Mouse (Mus musculus) midbrain, embryonic 14.5 days (tissue): Measurements from ENCODE around the gene Ube2k. TPM values are rescaled to one million over a fixed set of nuclear protein-coding genes. Genes with fewer than 3 reads are reported as not detected.
A peak's percentile ranks its signal among the peaks of the same experiment; 100 is the strongest.
"Not testable (repeated sequence)": the region's sequence is repeated elsewhere in the genome, so short reads cannot be mapped to it uniquely, and the experiment has no call there.

Experiments used
- ATAC-seq: fragments of 200-750 bp; cut with Nextera tagmentation; 2 replicates; pipeline ENCODE4 v1.8.0; 2017; ENCODE audit warnings: moderate number of reproducible peaks, moderate library complexity; ENCODE audit not compliant: low FRiP score, low TSS enrichment
- DNase-seq: peaks from one replicate; pipeline ENCODE4 v3.0.0-alpha.2; 2015
- H3K27ac ChIP-seq: fragments of 300-500 bp; sonication (generic); replicated peaks from 2 replicates; pipeline ENCODE4 v1.5.1; 2014; ENCODE audit warnings: mild to moderate bottlenecking, low read depth, low read length, moderate library complexity
- H3K27me3 ChIP-seq: fragments of 300-500 bp; sonication (generic); 2 replicates; pipeline ENCODE4 v1.6.1; 2014; ENCODE audit warnings: low read length, control low read depth, mixed read lengths; ENCODE audit not compliant: control insufficient read depth, insufficient read depth
- H3K36me3 ChIP-seq: fragments of 300-500 bp; sonication (generic); 2 replicates; pipeline ENCODE4 v1.6.1; 2014; ENCODE audit warnings: low read length, control low read depth; ENCODE audit not compliant: control insufficient read depth, insufficient read depth
- H3K4me1 ChIP-seq: fragments of 300-500 bp; sonication (generic); 2 replicates; pipeline ENCODE4 v1.6.1; 2014; ENCODE audit warnings: mild to moderate bottlenecking, antibody characterized with exemption, low read length, control low read depth; ENCODE audit not compliant: control insufficient read depth, insufficient read depth
- H3K4me2 ChIP-seq: fragments of 300-500 bp; sonication (generic); 2 replicates; pipeline ENCODE4 v1.6.1; 2014; ENCODE audit warnings: mild to moderate bottlenecking, low read length, moderate library complexity
- H3K4me3 ChIP-seq: fragments of 300-500 bp; sonication (generic); replicated peaks from 2 replicates; pipeline ENCODE4 v1.5.1; 2014; ENCODE audit warnings: low read depth, low read length
- H3K9ac ChIP-seq: fragments of 300-500 bp; sonication (generic); replicated peaks from 2 replicates; pipeline ENCODE4 v1.6.1; 2014; ENCODE audit warnings: mild to moderate bottlenecking, low read length, moderate library complexity
- H3K9me3 ChIP-seq: fragments of 300-500 bp; sonication (generic); 2 replicates; pipeline ENCODE4 v1.6.1; 2016; ENCODE audit warnings: low read length, control low read depth, mixed read lengths; ENCODE audit not compliant: control insufficient read depth
- WGBS: fragments of 180-500 bp; shearing (Covaris S2); extraction: QIAGEN DNeasy Blood & Tissue Kit; methylation state at CpG from one replicate; pipeline ENCODE4 v1.1.7; 2014; 5-methylcytosine and 5-hydroxymethylcytosine counted together
- polyA plus RNA-seq: library from polyadenylated mRNA; unstranded; fragments of >200 nt; fragmentation: Nextera tagmentation; extraction: Ambion mirVana; gene quantifications from 2 replicates; pipeline ENCODE4 v1.2.1, GENCODE M21; 2014

Ube2k gene
- polyA plus RNA-seq, 1 experiment from 2014 or later, result 155 TPM

GRCm38 (mm10) chr5:65535457-65536067 lies 1.5 kb upstream of the Ube2k start:
- Histone ChIP-seq H3K27ac (no peak overlapping the region), H3K9me3 (no peaks in the 10 kb centered on the region), H3K9ac (no peak overlapping the region), H3K4me3 (no peak overlapping the region), H3K4me1 (peaks cover 15% of the 10 kb centered on the region), H3K4me2 (no peak overlapping the region; the same call in 1 of the 2 replicates), H3K27me3 (no peaks in the 10 kb centered on the region), H3K36me3 (no peaks in the 10 kb centered on the region)
- 79% methylated on average over 5 of the region's 5 CpGs for WGBS
- DNase-seq (peak; percentile 78), ATAC-seq (no peak)

- H3K9me3 ChIP-seq, DNase-seq, ATAC-seq, H3K36me3 ChIP-seq, H3K27me3 ChIP-seq: not testable (repeated sequence)
- Histone ChIP-seq H3K4me3 (peak overlapping the region; percentile 88), H3K4me1 (peaks cover 15% of the 10 kb centered on the region), H3K4me2 (peak overlapping the region; percentile 73), H3K9ac (peak overlapping the region; percentile 94), H3K27ac (peak overlapping the region; percentile 98)
- WGBS, result 87% methylated on average over 10 of the region's 10 CpGs
Observed at GRCm38 (mm10) chr5:65536068-65536465, 966 bp upstream of the Ube2k start.

- H3K36me3 ChIP-seq, result no peaks in the 10 kb centered on the region
- DNase-seq (peak; percentile 80), ATAC-seq (peak; percentile 74)
- H3K27ac ChIP-seq, result peak overlapping the region; percentile 98
- under 1% methylated on average over 47 of the region's 59 CpGs for WGBS
- H3K4me2 ChIP-seq, result peak overlapping the region; percentile 73
- peaks cover 15% of the 10 kb centered on the region for H3K4me1 ChIP-seq
- H3K9me3 ChIP-seq, result no peaks in the 10 kb centered on the region
- H3K4me3 ChIP-seq, result peak overlapping the region; percentile 88
- H3K9ac ChIP-seq, result peak overlapping the region; percentile 94
- no peaks in the 10 kb centered on the region for H3K27me3 ChIP-seq
Observed at GRCm38 (mm10) chr5:65537420-65538071, 513 bp downstream of the Ube2k start.

GRCm38 (mm10) chr5:65538121-65538520 lies 1.1 kb downstream of the Ube2k start:
- peak overlapping the region; percentile 98 for H3K27ac ChIP-seq
- peak; percentile 7 for DNase-seq
- H3K9ac ChIP-seq, result peak overlapping the region; percentile 94
- H3K4me1 ChIP-seq, result peaks cover 15% of the 10 kb centered on the region
- no peaks in the 10 kb centered on the region for H3K36me3 ChIP-seq
- H3K4me3 ChIP-seq, result peak overlapping the region; percentile 88
- no peaks in the 10 kb centered on the region for H3K27me3 ChIP-seq
- ATAC-seq, result no peak
- peak overlapping the region; percentile 73 for H3K4me2 ChIP-seq
- under 1% methylated on average over 4 of the region's 4 CpGs for WGBS
- no peaks in the 10 kb centered on the region for H3K9me3 ChIP-seq

- no peak for ATAC-seq
- no peak for DNase-seq
Observed at GRCm38 (mm10) chr5:65538829-65539228, 1.8 kb downstream of the Ube2k start.

GRCm38 (mm10) chr5:65539786-65540185 lies 2.8 kb downstream of the Ube2k start:
- Histone ChIP-seq H3K9ac (no peak overlapping the region), H3K9me3 (no peaks in the 10 kb centered on the region), H3K4me3 (no peak overlapping the region), H3K36me3 (no peaks in the 10 kb centered on the region), H3K4me1 (peaks cover 15% of the 10 kb centered on the region), H3K4me2 (no peak overlapping the region), H3K27ac (no peak overlapping the region), H3K27me3 (no peaks in the 10 kb centered on the region)
- ATAC-seq, result no peak
- no peak for DNase-seq
- WGBS, result 94% methylated on average over 3 of the region's 3 CpGs

More at GRCm38 (mm10) chr5:65538829-65539228, 1.8 kb downstream of the Ube2k start:
- Histone ChIP-seq H3K4me2 (peak overlapping the region; percentile 55), H3K4me3 (peak overlapping the region; percentile 23; the same call in 1 of the 2 replicates), H3K9me3 (no peaks in the 10 kb centered on the region), H3K36me3 (no peaks in the 10 kb centered on the region), H3K4me1 (peaks cover 15% of the 10 kb centered on the region), H3K27ac (no peak overlapping the region), H3K27me3 (no peaks in the 10 kb centered on the region), H3K9ac (no peak overlapping the region)
- WGBS, result 16% methylated on average over 4 of the region's 4 CpGs

GRCm38 (mm10) chr5:65541889-65542288 lies 4.9 kb downstream of the Ube2k start:
- Histone ChIP-seq H3K4me1 (peaks cover 11% of the 10 kb centered on the region), H3K27me3 (no peaks in the 10 kb centered on the region), H3K4me2 (no peak overlapping the region), H3K4me3 (no peak overlapping the region), H3K27ac (no peak overlapping the region), H3K36me3 (no peaks in the 10 kb centered on the region), H3K9me3 (no peaks in the 10 kb centered on the region), H3K9ac (no peak overlapping the region)
- no peak for DNase-seq
- ATAC-seq, result no peak
- 86% methylated on average over 3 of the region's 3 CpGs for WGBS

GRCm38 (mm10) chr5:65543491-65543890 lies 6.5 kb downstream of the Ube2k start:
- no peak overlapping the region for H3K4me2 ChIP-seq
- H3K36me3 ChIP-seq, result no peaks in the 10 kb centered on the region
- no peak overlapping the region for H3K27ac ChIP-seq
- WGBS, result 96% methylated on average over 1 of the region's 1 CpGs
- H3K27me3 ChIP-seq, result no peaks in the 10 kb centered on the region
- H3K9me3 ChIP-seq, result no peaks in the 10 kb centered on the region
- ATAC-seq (no peak), DNase-seq (no peak)
- no peak overlapping the region for H3K4me3 ChIP-seq
- no peak overlapping the region for H3K9ac ChIP-seq
- H3K4me1 ChIP-seq, result peaks cover 11% of the 10 kb centered on the region

- Histone ChIP-seq H3K4me2 (no peak overlapping the region), H3K27me3 (no peaks in the 10 kb centered on the region), H3K27ac (no peak overlapping the region), H3K4me3 (no peak overlapping the region), H3K36me3 (no peaks in the 10 kb centered on the region), H3K9ac (no peak overlapping the region), H3K4me1 (peaks cover 1% of the 10 kb centered on the region), H3K9me3 (no peaks in the 10 kb centered on the region)
- ATAC-seq (no peak), DNase-seq (no peak)
- 90% methylated on average over 2 of the region's 2 CpGs for WGBS
Observed at GRCm38 (mm10) chr5:65544616-65545015, 7.6 kb downstream of the Ube2k start.
